Mouse (Mus musculus): Measurements from ENCODE around the gene Psapl1. TPM values are rescaled to one million over a fixed set of nuclear protein-coding genes. Genes with fewer than 3 reads are reported as not detected.
"Not testable (repeated sequence)": the region's sequence is repeated elsewhere in the genome, so short reads cannot be mapped to it uniquely, and the experiment has no call there.

Gene Psapl1
- polyA plus RNA-seq, 1 experiment from 2014 or later, result 0.21 TPM

- Histone ChIP-seq H3K9ac (ENCODE audit: low read depth, low read length) (no peak overlapping the region), H3K4me3 (ENCODE audit: low read depth, low read length) (no peak overlapping the region), H3K9me3 (replicated peaks; ENCODE audit: control insufficient read depth, low read length) (no peaks in the 10 kb centered on the region), H3K4me2 (no peak overlapping the region), H3K36me3 (ENCODE audit: control insufficient read depth, insufficient read depth, low read length) (no peaks in the 10 kb centered on the region), H3K4me1 (ENCODE audit: control insufficient read depth, insufficient read depth, low read length) (0 out of 2 replicates have a peak, but pooled peaks cover 6% of the 10 kb centered on the region), H3K27ac (ENCODE audit: low read depth, low read length) (no peak overlapping the region), H3K27me3 (ENCODE audit: control insufficient read depth, insufficient read depth, low read length) (no peaks in the 10 kb centered on the region)
- ATAC-seq (replicated peaks; ENCODE audit: insufficient number of reproducible peaks, low FRiP score, low TSS enrichment), result no peak
- 59% methylated on average over 6 of the region's 6 CpGs for WGBS (ENCODE audit: insufficient replicate concordance)
These were observed 16.8 kb downstream of the Psapl1 start for GRCm38 (mm10) chr5:36220626-36221025.

GRCm38 (mm10) chr5:36223787-36224186 is 20.0 kb downstream of the Psapl1 start:
- no peaks in the 10 kb centered on the region for H3K27me3 ChIP-seq (ENCODE audit: control insufficient read depth, insufficient read depth, low read length)
- H3K36me3 ChIP-seq (ENCODE audit: control insufficient read depth, insufficient read depth, low read length), result no peaks in the 10 kb centered on the region
- ATAC-seq (replicated peaks; ENCODE audit: insufficient number of reproducible peaks, low FRiP score, low TSS enrichment), result no peak
- 0 out of 2 replicates have a peak, but pooled peaks cover 6% of the 10 kb centered on the region for H3K4me1 ChIP-seq (ENCODE audit: control insufficient read depth, insufficient read depth, low read length)
- no peak overlapping the region for H3K4me2 ChIP-seq
- H3K9ac ChIP-seq (ENCODE audit: low read depth, low read length), result no peak overlapping the region
- WGBS (ENCODE audit: insufficient replicate concordance), result 62% methylated on average over 6 of the region's 6 CpGs
- no peak overlapping the region for H3K4me3 ChIP-seq (ENCODE audit: low read depth, low read length)
- no peaks in the 10 kb centered on the region for H3K9me3 ChIP-seq (replicated peaks; ENCODE audit: control insufficient read depth, low read length)
- H3K27ac ChIP-seq (ENCODE audit: low read depth, low read length), result no peak overlapping the region

GRCm38 (mm10) chr5:36225855-36226254 is 22.0 kb downstream of the Psapl1 start:
- H3K27ac ChIP-seq (ENCODE audit: low read depth, low read length), result no peak overlapping the region

GRCm38 (mm10) chr5:36226296-36226695 is 22.5 kb downstream of the Psapl1 start:
- H3K36me3 ChIP-seq (ENCODE audit: control insufficient read depth, insufficient read depth, low read length), result no peaks in the 10 kb centered on the region
- H3K9ac ChIP-seq (ENCODE audit: low read depth, low read length), result no peak overlapping the region
- no peak overlapping the region for H3K27ac ChIP-seq (ENCODE audit: low read depth, low read length)
- no peak for ATAC-seq (replicated peaks; ENCODE audit: insufficient number of reproducible peaks, low FRiP score, low TSS enrichment)
- no peaks in the 10 kb centered on the region for H3K9me3 ChIP-seq (replicated peaks; ENCODE audit: control insufficient read depth, low read length)
- H3K4me2 ChIP-seq, result no peak overlapping the region
- 61% methylated on average over 11 of the region's 11 CpGs for WGBS (ENCODE audit: insufficient replicate concordance)
- H3K27me3 ChIP-seq (ENCODE audit: control insufficient read depth, insufficient read depth, low read length), result no peaks in the 10 kb centered on the region
- H3K4me1 ChIP-seq (ENCODE audit: control insufficient read depth, insufficient read depth, low read length), result peaks cover 2% of the 10 kb centered on the region; the same call in 1 of the 2 replicates
- no peak overlapping the region for H3K4me3 ChIP-seq (ENCODE audit: low read depth, low read length)

More at GRCm38 (mm10) chr5:36225855-36226254, 22.0 kb downstream of the Psapl1 start:
- Histone ChIP-seq H3K4me3 (ENCODE audit: low read depth, low read length) (no peak overlapping the region), H3K9me3 (replicated peaks; ENCODE audit: control insufficient read depth, low read length) (no peaks in the 10 kb centered on the region), H3K36me3 (ENCODE audit: control insufficient read depth, insufficient read depth, low read length) (no peaks in the 10 kb centered on the region), H3K9ac (ENCODE audit: low read depth, low read length) (no peak overlapping the region), H3K4me1 (ENCODE audit: control insufficient read depth, insufficient read depth, low read length) (peaks cover 6% of the 10 kb centered on the region; the same call in 1 of the 2 replicates), H3K27me3 (ENCODE audit: control insufficient read depth, insufficient read depth, low read length) (no peaks in the 10 kb centered on the region), H3K4me2 (no peak overlapping the region)
- WGBS (ENCODE audit: insufficient replicate concordance), result 77% methylated on average over 7 of the region's 7 CpGs
- ATAC-seq (replicated peaks; ENCODE audit: insufficient number of reproducible peaks, low FRiP score, low TSS enrichment), result no peak

GRCm38 (mm10) chr5:36228405-36229370 is 24.9 kb downstream of the Psapl1 start:
- H3K9me3 ChIP-seq (replicated peaks; ENCODE audit: control insufficient read depth, low read length), result no peaks in the 10 kb centered on the region
- no peaks in the 10 kb centered on the region for H3K27me3 ChIP-seq (ENCODE audit: control insufficient read depth, insufficient read depth, low read length)
- no peak overlapping the region for H3K27ac ChIP-seq (ENCODE audit: low read depth, low read length)
- no peak overlapping the region for H3K4me3 ChIP-seq (ENCODE audit: low read depth, low read length)
- H3K4me1 ChIP-seq (ENCODE audit: control insufficient read depth, insufficient read depth, low read length), result no peaks in the 10 kb centered on the region; the same call in 1 of the 2 replicates
- no peak overlapping the region for H3K9ac ChIP-seq (ENCODE audit: low read depth, low read length)
- no peak for ATAC-seq (replicated peaks; ENCODE audit: insufficient number of reproducible peaks, low FRiP score, low TSS enrichment)
- H3K4me2 ChIP-seq, result no peak overlapping the region
- no peaks in the 10 kb centered on the region for H3K36me3 ChIP-seq (ENCODE audit: control insufficient read depth, insufficient read depth, low read length)
- WGBS (ENCODE audit: insufficient replicate concordance), result 72% methylated on average over 23 of the region's 23 CpGs

- 56% methylated on average over 9 of the region's 9 CpGs for WGBS (ENCODE audit: insufficient replicate concordance)
- Histone ChIP-seq H3K9me3 (replicated peaks; ENCODE audit: control insufficient read depth, low read length) (no peaks in the 10 kb centered on the region), H3K27ac (ENCODE audit: low read depth, low read length) (no peak overlapping the region), H3K27me3 (ENCODE audit: control insufficient read depth, insufficient read depth, low read length) (no peaks in the 10 kb centered on the region), H3K4me3 (ENCODE audit: low read depth, low read length) (no peak overlapping the region), H3K9ac (ENCODE audit: low read depth, low read length) (no peak overlapping the region), H3K4me2 (no peak overlapping the region), H3K36me3 (ENCODE audit: control insufficient read depth, insufficient read depth, low read length) (no peaks in the 10 kb centered on the region), H3K4me1 (ENCODE audit: control insufficient read depth, insufficient read depth, low read length) (no peaks in the 10 kb centered on the region; the same call in 1 of the 2 replicates)
- no peak for ATAC-seq (replicated peaks; ENCODE audit: insufficient number of reproducible peaks, low FRiP score, low TSS enrichment)
These were observed 26.5 kb downstream of the Psapl1 start for GRCm38 (mm10) chr5:36230301-36230780.

GRCm38 (mm10) chr5:36237526-36237925 is 33.7 kb downstream of the Psapl1 start:
- not testable (repeated sequence) for H3K4me1 ChIP-seq (ENCODE audit: control insufficient read depth, insufficient read depth, low read length); H3K27ac ChIP-seq (ENCODE audit: low read depth, low read length); H3K4me2 ChIP-seq; H3K9me3 ChIP-seq (replicated peaks; ENCODE audit: control insufficient read depth, low read length); H3K9ac ChIP-seq (ENCODE audit: low read depth, low read length); ATAC-seq (replicated peaks; ENCODE audit: insufficient number of reproducible peaks, low FRiP score, low TSS enrichment); H3K27me3 ChIP-seq (ENCODE audit: control insufficient read depth, insufficient read depth, low read length); H3K36me3 ChIP-seq (ENCODE audit: control insufficient read depth, insufficient read depth, low read length); H3K4me3 ChIP-seq (ENCODE audit: low read depth, low read length)
- WGBS (ENCODE audit: insufficient replicate concordance), result 87% methylated on average over 7 of the region's 10 CpGs

- no peaks in the 10 kb centered on the region for H3K36me3 ChIP-seq (ENCODE audit: control insufficient read depth, insufficient read depth, low read length)
- no peak overlapping the region for H3K4me2 ChIP-seq
- peaks cover 8% of the 10 kb centered on the region; the same call in 1 of the 2 replicates for H3K4me1 ChIP-seq (ENCODE audit: control insufficient read depth, insufficient read depth, low read length)
- H3K27ac ChIP-seq (ENCODE audit: low read depth, low read length), result no peak overlapping the region
- WGBS (ENCODE audit: insufficient replicate concordance), result 75% methylated on average over 3 of the region's 3 CpGs
- H3K9me3 ChIP-seq (replicated peaks; ENCODE audit: control insufficient read depth, low read length), result no peaks in the 10 kb centered on the region
- no peak overlapping the region for H3K4me3 ChIP-seq (ENCODE audit: low read depth, low read length)
- H3K9ac ChIP-seq (ENCODE audit: low read depth, low read length), result no peak overlapping the region
- no peaks in the 10 kb centered on the region for H3K27me3 ChIP-seq (ENCODE audit: control insufficient read depth, insufficient read depth, low read length)
- no peak for ATAC-seq (replicated peaks; ENCODE audit: insufficient number of reproducible peaks, low FRiP score, low TSS enrichment)
These were observed 44.2 kb downstream of the Psapl1 start for GRCm38 (mm10) chr5:36248022-36248421.

Measured in heart, embryonic 11.5 days (tissue).